Mouse (Mus musculus): ENCODE measurements at regions not wholly inside any gene's neighbourhood (a gene's known extent, or its start where the extent isn't known, plus 50 kb on each side); places are given as distances from the start of the nearest gene placed in this dataset.

DNA sequence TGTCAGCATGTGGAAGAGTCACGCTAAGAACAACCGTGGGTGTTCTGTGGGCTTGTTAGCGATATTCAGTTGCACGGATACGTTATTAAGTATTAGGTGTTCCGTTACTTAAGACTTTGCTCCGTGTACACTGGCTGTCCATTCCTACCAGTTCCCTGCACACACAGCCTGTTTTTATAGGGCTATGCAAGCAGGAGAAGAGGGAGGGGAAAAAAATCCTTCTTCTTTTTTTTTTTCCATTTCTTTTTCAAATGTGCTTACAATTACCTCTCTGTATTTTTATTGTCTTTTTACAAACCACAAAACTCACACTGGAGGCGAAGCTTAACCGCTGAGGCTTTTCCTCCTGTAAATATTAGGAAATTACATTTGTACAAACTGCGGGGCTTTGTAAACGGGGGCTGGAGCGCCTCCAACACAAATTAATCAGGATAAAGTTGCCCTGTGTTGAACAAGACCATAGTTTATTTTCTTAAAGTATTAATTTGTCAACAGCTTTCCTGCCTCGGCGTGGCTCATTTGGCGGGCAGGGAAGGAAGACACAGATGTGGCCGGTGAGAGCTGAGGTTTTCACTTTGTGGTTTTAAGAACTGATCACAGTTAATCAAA, 340.8 kb upstream of the Mki67 start:
- TF ChIP-seq CTCF (IDR thresholded peaks at IDR 0.05; ENCODE audit: control insufficient read depth, insufficient read depth, insufficient read length): no peak
- TF ChIP-seq USF1 (IDR thresholded peaks at IDR 0.05; ENCODE audit: low read depth): no peak
